Mouse (Mus musculus) intestine, embryonic 16.5 days (tissue): ENCODE measurements around the gene Susd2. TPM values are rescaled to one million over a fixed set of nuclear protein-coding genes. Genes with fewer than 3 reads are reported as not detected.

Experiments used
- ATAC-seq: fragments of 200-750 bp; cut with Nextera tagmentation; 2 replicates; pipeline ENCODE4 v1.8.0; 2017; ENCODE audit warnings: moderate TSS enrichment, moderate library complexity
- H3K27ac ChIP-seq: fragments of 300-500 bp; sonication (generic); 2 replicates; pipeline ENCODE4 v1.5.1; 2014; ENCODE audit warnings: mild to moderate bottlenecking, low read length
- H3K27me3 ChIP-seq: fragments of 300-500 bp; sonication (generic); replicated peaks from 2 replicates; pipeline ENCODE4 v1.6.1; 2014; ENCODE audit warnings: low read length, control low read depth, mixed read lengths; ENCODE audit not compliant: control insufficient read depth, insufficient read depth
- H3K36me3 ChIP-seq: fragments of 300-500 bp; sonication (generic); 2 replicates; pipeline ENCODE4 v1.6.1; 2014; ENCODE audit warnings: low read length, control low read depth; ENCODE audit not compliant: control insufficient read depth, insufficient read depth
- H3K4me1 ChIP-seq: fragments of 300-500 bp; sonication (generic); 2 replicates; pipeline ENCODE4 v1.6.1; 2014; ENCODE audit warnings: low read length, control low read depth, mixed read lengths; ENCODE audit not compliant: control insufficient read depth, insufficient read depth
- H3K4me2 ChIP-seq: fragments of 300-500 bp; sonication (generic); 2 replicates; pipeline ENCODE4 v1.6.1; 2014; ENCODE audit warnings: low read depth, low read length, control low read depth
- H3K4me3 ChIP-seq: fragments of 300-500 bp; sonication (generic); 2 replicates; pipeline ENCODE4 v1.5.1; 2014; ENCODE audit warnings: mild to moderate bottlenecking, low read length
- H3K9ac ChIP-seq: fragments of 300-500 bp; sonication (generic); 2 replicates; pipeline ENCODE4 v1.6.1; 2014; ENCODE audit warnings: low read depth, low read length
- H3K9me3 ChIP-seq: fragments of 300-500 bp; sonication (generic); 2 replicates; pipeline ENCODE4 v1.6.1; 2016; ENCODE audit warnings: low read length, control low read depth; ENCODE audit not compliant: control insufficient read depth
- WGBS: fragments of 180-500 bp; shearing (Covaris S2); extraction: QIAGEN DNeasy Blood & Tissue Kit; methylation state at CpG from one replicate; pipeline ENCODE4 v1.1.7; 2014; 5-methylcytosine and 5-hydroxymethylcytosine counted together
- polyA plus RNA-seq: library from polyadenylated mRNA; unstranded; fragments of >200 nt; fragmentation: Nextera tagmentation; extraction: Ambion mirVana; gene quantifications from 2 replicates; pipeline ENCODE4 v1.2.1, GENCODE M21; 2015

The Susd2 gene
- polyA plus RNA-seq, 1 experiment from 2014 or later, result 19.1 TPM

- H3K36me3 ChIP-seq, result no peaks in the 10 kb centered on the region
- no peak overlapping the region for H3K27ac ChIP-seq
- WGBS, result 10% methylated on average over 9 of the region's 9 CpGs
- no peaks in the 10 kb centered on the region for H3K27me3 ChIP-seq
- no peak overlapping the region for H3K4me2 ChIP-seq
- ATAC-seq, result no peak
- no peak overlapping the region for H3K4me3 ChIP-seq
- no peaks in the 10 kb centered on the region for H3K9me3 ChIP-seq
- no peak overlapping the region for H3K9ac ChIP-seq
- H3K4me1 ChIP-seq, result no peaks in the 10 kb centered on the region
Observed at GRCm38 (mm10) chr10:75635693-75636055, 8.1 kb downstream of the Susd2 start.

GRCm38 (mm10) chr10:75635019-75635692 lies 8.7 kb downstream of the Susd2 start:
- no peak overlapping the region for H3K4me3 ChIP-seq
- no peaks in the 10 kb centered on the region for H3K36me3 ChIP-seq
- no peaks in the 10 kb centered on the region for H3K4me1 ChIP-seq
- H3K9me3 ChIP-seq, result no peaks in the 10 kb centered on the region
- no peak overlapping the region for H3K9ac ChIP-seq
- H3K4me2 ChIP-seq, result no peak overlapping the region
- WGBS, result 68% methylated on average over 14 of the region's 14 CpGs
- H3K27me3 ChIP-seq, result no peaks in the 10 kb centered on the region
- no peak for ATAC-seq
- H3K27ac ChIP-seq, result no peak overlapping the region

GRCm38 (mm10) chr10:75634610-75635009 lies 9.2 kb downstream of the Susd2 start:
- H3K36me3 ChIP-seq, result no peaks in the 10 kb centered on the region
- H3K4me3 ChIP-seq, result no peak overlapping the region
- no peak overlapping the region for H3K4me2 ChIP-seq
- no peaks in the 10 kb centered on the region for H3K9me3 ChIP-seq
- H3K9ac ChIP-seq, result no peak overlapping the region
- no peaks in the 10 kb centered on the region for H3K27me3 ChIP-seq
- no peak for ATAC-seq
- H3K4me1 ChIP-seq, result no peaks in the 10 kb centered on the region
- WGBS, result 95% methylated on average over 8 of the region's 8 CpGs
- H3K27ac ChIP-seq, result no peak overlapping the region

GRCm38 (mm10) chr10:75633576-75634139 lies 10.2 kb downstream of the Susd2 start:
- Histone ChIP-seq H3K4me3 (no peak overlapping the region), H3K4me2 (no peak overlapping the region), H3K27me3 (no peaks in the 10 kb centered on the region), H3K9ac (no peak overlapping the region), H3K27ac (peak overlapping the region; percentile 28; the same call in 1 of the 2 replicates), H3K4me1 (no peaks in the 10 kb centered on the region), H3K36me3 (no peaks in the 10 kb centered on the region), H3K9me3 (no peaks in the 10 kb centered on the region)
- WGBS, result 68% methylated on average over 14 of the region's 14 CpGs
- no peak for ATAC-seq

GRCm38 (mm10) chr10:75633048-75633447 lies 10.8 kb downstream of the Susd2 start:
- ATAC-seq, result peak; percentile 48
- 64% methylated on average over 5 of the region's 5 CpGs for WGBS
- H3K36me3 ChIP-seq, result no peaks in the 10 kb centered on the region

GRCm38 (mm10) chr10:75632633-75633032 lies 11.2 kb downstream of the Susd2 start:
- Histone ChIP-seq H3K27me3 (no peaks in the 10 kb centered on the region), H3K9ac (no peak overlapping the region), H3K4me1 (no peaks in the 10 kb centered on the region), H3K4me3 (no peak overlapping the region), H3K9me3 (no peaks in the 10 kb centered on the region), H3K4me2 (no peak overlapping the region), H3K27ac (no peak overlapping the region), H3K36me3 (no peaks in the 10 kb centered on the region)
- ATAC-seq, result peak; percentile 54; the same call in 1 of the 2 replicates
- 45% methylated on average over 5 of the region's 5 CpGs for WGBS

More at GRCm38 (mm10) chr10:75633048-75633447, 10.8 kb downstream of the Susd2 start:
- H3K4me3 ChIP-seq, result no peak overlapping the region
- no peaks in the 10 kb centered on the region for H3K27me3 ChIP-seq
- no peaks in the 10 kb centered on the region for H3K4me1 ChIP-seq
- H3K9me3 ChIP-seq, result no peaks in the 10 kb centered on the region
- H3K9ac ChIP-seq, result no peak overlapping the region
- H3K4me2 ChIP-seq, result no peak overlapping the region
- H3K27ac ChIP-seq, result peak overlapping the region; percentile 28; the same call in 1 of the 2 replicates

GRCm38 (mm10) chr10:75627490-75627889 lies 16.3 kb downstream of the Susd2 start:
- H3K36me3 ChIP-seq, result no peaks in the 10 kb centered on the region
- peaks cover 7% of the 10 kb centered on the region; the same call in 1 of the 2 replicates for H3K4me1 ChIP-seq
- no peaks in the 10 kb centered on the region for H3K9me3 ChIP-seq
- no peak overlapping the region for H3K9ac ChIP-seq
- H3K27me3 ChIP-seq, result no peaks in the 10 kb centered on the region
- H3K4me2 ChIP-seq, result no peak overlapping the region
- no peak overlapping the region for H3K27ac ChIP-seq
- 57% methylated on average over 3 of the region's 3 CpGs for WGBS
- H3K4me3 ChIP-seq, result no peak overlapping the region
- no peak for ATAC-seq

- H3K27ac ChIP-seq, result no peak overlapping the region
- H3K27me3 ChIP-seq, result no peaks in the 10 kb centered on the region
- H3K4me1 ChIP-seq, result peaks cover 7% of the 10 kb centered on the region; the same call in 1 of the 2 replicates
- no peak overlapping the region for H3K9ac ChIP-seq
- H3K4me3 ChIP-seq, result no peak overlapping the region
- 50% methylated on average over 3 of the region's 3 CpGs for WGBS
- H3K4me2 ChIP-seq, result no peak overlapping the region
- H3K36me3 ChIP-seq, result no peaks in the 10 kb centered on the region
- peak; percentile 33; the same call in 1 of the 2 replicates for ATAC-seq
- no peaks in the 10 kb centered on the region for H3K9me3 ChIP-seq
Observed at GRCm38 (mm10) chr10:75626991-75627390, 16.8 kb downstream of the Susd2 start.

GRCm38 (mm10) chr10:75625920-75626319 lies 17.9 kb downstream of the Susd2 start:
- WGBS, result 35% methylated on average over 6 of the region's 6 CpGs
- no peak for ATAC-seq
- Histone ChIP-seq H3K36me3 (no peaks in the 10 kb centered on the region), H3K27ac (no peak overlapping the region), H3K27me3 (no peaks in the 10 kb centered on the region), H3K9me3 (no peaks in the 10 kb centered on the region), H3K4me1 (peaks cover 7% of the 10 kb centered on the region; the same call in 1 of the 2 replicates), H3K4me3 (no peak overlapping the region), H3K4me2 (no peak overlapping the region), H3K9ac (no peak overlapping the region)
